Mouse (Mus musculus): ENCODE data around the gene Ctu2. TPM values are rescaled to one million over a fixed set of nuclear protein-coding genes. Genes with fewer than 3 reads are reported as not detected.

The Ctu2 gene
- polyA plus RNA-seq, 1 experiment: 45.0 TPM

DNA sequence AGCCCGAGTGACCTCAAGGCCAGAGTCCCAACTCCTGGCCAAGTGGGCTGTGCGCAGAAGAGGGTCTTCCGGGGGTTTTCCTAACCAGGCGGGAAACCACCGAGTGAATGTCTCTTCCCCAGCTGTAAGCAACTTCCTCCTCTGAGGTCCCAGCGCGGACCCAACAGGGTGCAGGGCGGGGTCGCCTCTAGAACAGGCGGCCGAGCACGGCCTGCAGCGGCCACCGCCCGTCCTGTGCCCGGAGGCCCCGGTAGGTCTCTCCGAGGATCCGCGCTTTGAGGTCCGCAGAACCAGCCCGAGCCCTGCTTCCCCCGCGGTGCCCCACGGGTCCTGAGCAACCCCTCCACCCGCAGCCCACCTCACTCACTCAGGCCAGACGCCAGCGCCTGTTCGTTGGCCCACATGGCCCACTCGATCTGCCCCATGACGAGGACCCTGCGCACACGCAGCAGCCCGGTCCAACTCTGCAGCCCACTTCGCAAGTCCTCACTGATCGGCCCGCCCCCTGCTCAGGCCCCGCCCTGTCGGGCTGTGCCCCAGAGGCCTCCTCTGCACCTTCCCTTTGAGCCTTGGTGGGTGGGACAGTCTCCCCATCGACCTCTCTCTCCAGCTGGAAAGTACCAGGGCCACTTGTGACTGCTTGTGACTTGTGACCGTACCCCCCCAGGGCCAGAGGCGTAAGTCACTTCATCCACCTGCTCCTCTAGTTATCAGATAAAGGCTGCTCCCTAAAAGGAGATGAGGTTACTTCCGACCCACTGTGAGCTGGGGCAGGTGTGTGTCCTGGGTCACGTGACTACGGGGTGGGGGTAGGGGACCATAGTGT, 43.3 kb upstream of the Ctu2 start, which contains the start of gene Cyba:
TSS of gene Cyba (minus strand) at position 488 of the 826 bp plus-strand sequence.
- no peaks in the 10 kb centered on the region; the same call in 1 of the 2 replicates for H3K4me1 ChIP-seq (ENCODE audit: control insufficient read depth, insufficient read depth, low read length)
- TF ChIP-seq POLR2A (IDR thresholded peaks at IDR 0.05; ENCODE audit: borderline replicate concordance, insufficient read depth, low read length): no peak
- TF ChIP-seq CTCF (IDR thresholded peaks at IDR 0.05; ENCODE audit: borderline replicate concordance, insufficient read depth, low read depth, low read length): no peak
- no peak within 1 kb of the TSS for H3K27ac ChIP-seq (ENCODE audit: insufficient read depth, low read length)
- WGBS: 25% methylated on average over 45 of the region's 45 CpGs
- no peaks in the 10 kb centered on the region for H3K27me3 ChIP-seq (ENCODE audit: control insufficient read depth, insufficient read depth, low read length)
- no peak within 1 kb of the TSS for H3K4me3 ChIP-seq (replicated peaks; ENCODE audit: insufficient read depth, low read depth, low read length)
- no peak for DNase-seq

DNA sequence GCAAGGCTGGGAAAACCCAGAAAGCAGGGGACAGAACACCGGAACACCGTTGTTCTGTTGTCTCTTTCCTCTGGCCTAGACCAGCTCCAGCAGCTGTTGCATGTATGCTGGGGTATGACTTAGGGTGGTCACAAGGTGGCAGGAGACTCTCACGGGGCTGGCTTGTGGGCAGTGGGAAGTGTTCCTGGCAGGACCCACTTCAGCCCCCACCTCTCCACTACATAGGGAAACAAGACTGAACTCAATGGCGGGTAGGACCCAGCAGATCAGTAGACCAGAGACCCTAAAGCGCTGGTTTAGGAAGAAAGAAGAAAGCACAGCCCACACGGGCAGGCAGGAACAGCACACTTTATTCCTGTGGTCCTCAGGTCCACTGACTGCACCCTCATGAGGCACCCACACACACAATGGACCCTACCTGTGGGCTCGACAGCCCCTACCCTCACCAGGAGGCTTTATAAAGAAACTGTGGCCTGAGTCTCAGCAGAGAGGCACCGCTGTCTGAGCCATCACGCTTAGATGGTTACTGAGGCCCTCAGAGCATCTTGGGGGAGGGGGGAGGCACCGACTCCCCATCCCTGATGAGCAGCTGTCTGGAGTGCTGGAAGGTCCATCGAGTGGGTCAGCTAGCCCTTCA, 42.6 kb upstream of the Ctu2 start:
- Histone ChIP-seq H3K4me3 (replicated peaks; ENCODE audit: insufficient read depth, low read depth, low read length) (no peak overlapping the region), H3K4me1 (ENCODE audit: control insufficient read depth, insufficient read depth, low read length) (peaks cover 3% of the 10 kb centered on the region), H3K27ac (ENCODE audit: insufficient read depth, low read length) (no peak overlapping the region), H3K27me3 (ENCODE audit: control insufficient read depth, insufficient read depth, low read length) (no peaks in the 10 kb centered on the region)
- 67% methylated on average over 11 of the region's 11 CpGs for WGBS
- TF ChIP-seq CTCF (IDR thresholded peaks at IDR 0.05; ENCODE audit: borderline replicate concordance, insufficient read depth, low read depth, low read length) (no peak), POLR2A (IDR thresholded peaks at IDR 0.05; ENCODE audit: borderline replicate concordance, insufficient read depth, low read length) (no peak)
- DNase-seq: no peak

DNA sequence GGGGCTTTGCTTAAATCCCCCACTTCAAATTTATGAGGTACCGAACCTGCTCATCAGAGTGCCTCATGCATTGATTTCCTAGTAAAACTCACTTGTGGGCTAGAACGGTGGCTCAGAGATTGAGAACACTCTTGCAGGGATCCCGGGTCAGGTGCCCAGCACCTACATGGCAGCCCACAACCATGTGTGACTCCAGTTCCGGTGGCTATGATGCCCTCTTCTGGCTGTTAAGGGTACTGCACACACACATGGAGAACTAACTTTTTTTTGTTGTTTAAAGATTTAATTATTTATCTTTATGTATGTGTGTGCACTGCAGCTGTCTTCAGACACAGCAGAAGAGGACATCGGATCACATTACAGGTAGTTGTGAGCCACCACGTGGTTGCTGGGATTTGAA, 40.6 kb upstream of the Ctu2 start:
- H3K27me3 ChIP-seq (ENCODE audit: control insufficient read depth, insufficient read depth, low read length): no peaks in the 10 kb centered on the region
- TF ChIP-seq POLR2A (IDR thresholded peaks at IDR 0.05; ENCODE audit: borderline replicate concordance, insufficient read depth, low read length): no peak
- peak; percentile 39; the same call in 1 of the 2 replicates for TF ChIP-seq CTCF (IDR thresholded peaks at IDR 0.05; ENCODE audit: borderline replicate concordance, insufficient read depth, low read depth, low read length)
- H3K4me1 ChIP-seq (ENCODE audit: control insufficient read depth, insufficient read depth, low read length): peaks cover 23% of the 10 kb centered on the region
- no peak overlapping the region for H3K4me3 ChIP-seq (replicated peaks; ENCODE audit: insufficient read depth, low read depth, low read length)
- 96% methylated on average over 6 of the region's 6 CpGs for WGBS
- H3K27ac ChIP-seq (ENCODE audit: insufficient read depth, low read length): no peak overlapping the region
- DNase-seq: no peak

DNA sequence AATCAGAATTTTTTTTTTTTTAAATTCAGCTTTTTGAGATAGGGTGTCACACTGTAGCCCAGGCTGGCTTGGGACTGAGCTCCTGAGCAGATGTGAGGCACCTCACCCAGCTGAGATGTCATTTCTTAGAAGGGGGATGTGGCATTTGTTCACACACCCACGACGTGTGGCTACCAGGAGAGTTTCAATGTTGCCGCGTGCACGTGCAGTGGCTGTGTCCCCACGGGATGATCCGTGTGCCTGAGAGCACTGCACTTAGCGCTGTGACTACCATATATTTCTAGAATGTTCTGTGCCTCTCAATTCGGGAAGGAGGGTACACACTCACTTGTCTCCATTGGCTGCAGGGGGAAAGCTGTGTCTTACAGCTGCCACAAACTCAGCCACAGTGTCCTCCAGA, 39.8 kb upstream of the Ctu2 start:
- DNase-seq: no peak
- Histone ChIP-seq H3K27me3 (ENCODE audit: control insufficient read depth, insufficient read depth, low read length) (no peaks in the 10 kb centered on the region), H3K27ac (ENCODE audit: insufficient read depth, low read length) (no peak overlapping the region), H3K4me3 (replicated peaks; ENCODE audit: insufficient read depth, low read depth, low read length) (no peak overlapping the region), H3K4me1 (ENCODE audit: control insufficient read depth, insufficient read depth, low read length) (peaks cover 27% of the 10 kb centered on the region)
- WGBS: 92% methylated on average over 9 of the region's 9 CpGs
- no peak for TF ChIP-seq CTCF (IDR thresholded peaks at IDR 0.05; ENCODE audit: borderline replicate concordance, insufficient read depth, low read depth, low read length)
- TF ChIP-seq POLR2A (IDR thresholded peaks at IDR 0.05; ENCODE audit: borderline replicate concordance, insufficient read depth, low read length): no peak

DNA sequence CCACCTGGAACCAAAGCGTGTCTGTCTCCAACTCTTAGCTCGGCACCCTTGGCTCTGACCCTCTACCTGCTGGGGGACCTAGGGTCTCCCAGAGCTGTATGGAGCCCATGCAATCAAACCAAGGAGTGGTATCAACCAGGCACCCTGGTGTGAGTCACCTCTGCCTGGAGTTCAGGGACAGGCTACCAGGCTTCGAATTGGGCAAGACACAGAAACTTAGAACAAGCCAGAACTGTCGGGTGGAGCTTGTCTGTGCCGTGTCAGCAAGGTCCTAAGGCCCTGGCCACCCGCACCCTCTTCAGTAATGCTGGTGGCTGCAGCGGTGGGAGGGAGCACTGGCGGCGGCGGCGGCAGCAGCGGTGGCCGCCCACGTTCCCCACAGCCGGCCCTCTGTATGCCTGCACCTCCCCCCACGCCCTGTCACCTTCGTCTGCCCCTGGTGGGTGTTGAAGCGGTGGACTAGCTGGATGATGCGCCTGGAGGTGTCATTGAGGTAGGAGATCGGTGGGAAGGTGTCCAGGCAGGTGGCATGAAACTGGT, 39.3 kb upstream of the Ctu2 start:
- Histone ChIP-seq H3K27ac (ENCODE audit: insufficient read depth, low read length) (no peak overlapping the region), H3K27me3 (ENCODE audit: control insufficient read depth, insufficient read depth, low read length) (no peaks in the 10 kb centered on the region), H3K4me3 (replicated peaks; ENCODE audit: insufficient read depth, low read depth, low read length) (no peak overlapping the region), H3K4me1 (ENCODE audit: control insufficient read depth, insufficient read depth, low read length) (peaks cover 30% of the 10 kb centered on the region)
- no peak for TF ChIP-seq CTCF (IDR thresholded peaks at IDR 0.05; ENCODE audit: borderline replicate concordance, insufficient read depth, low read depth, low read length)
- no peak for TF ChIP-seq POLR2A (IDR thresholded peaks at IDR 0.05; ENCODE audit: borderline replicate concordance, insufficient read depth, low read length)
- DNase-seq: no peak
- WGBS: 91% methylated on average over 20 of the region's 20 CpGs

DNA sequence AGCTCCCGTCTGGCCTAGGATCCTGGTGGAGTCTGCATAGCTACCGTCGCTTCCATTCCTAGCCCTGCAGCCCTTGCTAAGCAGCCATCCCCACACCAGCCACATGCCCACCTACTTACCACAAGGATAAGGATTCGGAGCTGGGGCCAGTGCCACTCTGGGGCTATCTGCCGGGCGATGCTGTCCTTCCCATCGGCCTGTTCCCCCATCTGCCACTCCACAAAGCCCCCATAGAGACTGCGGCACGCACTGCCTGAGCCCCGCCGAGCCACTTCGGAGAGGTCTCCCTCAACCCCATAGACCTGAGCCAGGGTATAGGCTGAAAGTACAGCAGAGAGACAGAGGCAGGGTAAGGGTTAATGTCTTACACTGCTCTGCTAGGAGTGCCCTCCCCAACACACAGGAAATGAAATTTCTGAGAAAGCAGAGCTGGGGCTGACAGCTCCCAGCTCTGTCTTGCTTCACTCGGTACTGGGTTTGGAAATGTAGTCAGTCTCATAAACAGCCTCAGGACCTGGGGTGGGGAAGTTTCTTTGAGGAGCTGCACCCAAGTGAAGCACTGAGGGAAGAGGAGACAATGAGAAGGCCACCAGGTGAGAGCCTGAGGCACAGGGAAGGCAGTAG, 38.1 kb upstream of the Ctu2 start:
- H3K4me3 ChIP-seq (replicated peaks; ENCODE audit: insufficient read depth, low read depth, low read length): no peak overlapping the region
- H3K27ac ChIP-seq (ENCODE audit: insufficient read depth, low read length): no peak overlapping the region
- H3K4me1 ChIP-seq (ENCODE audit: control insufficient read depth, insufficient read depth, low read length): peaks cover 30% of the 10 kb centered on the region
- no peak for TF ChIP-seq POLR2A (IDR thresholded peaks at IDR 0.05; ENCODE audit: borderline replicate concordance, insufficient read depth, low read length)
- no peak for TF ChIP-seq CTCF (IDR thresholded peaks at IDR 0.05; ENCODE audit: borderline replicate concordance, insufficient read depth, low read depth, low read length)
- no peaks in the 10 kb centered on the region for H3K27me3 ChIP-seq (ENCODE audit: control insufficient read depth, insufficient read depth, low read length)
- no peak for DNase-seq
- 88% methylated on average over 13 of the region's 13 CpGs for WGBS

DNA sequence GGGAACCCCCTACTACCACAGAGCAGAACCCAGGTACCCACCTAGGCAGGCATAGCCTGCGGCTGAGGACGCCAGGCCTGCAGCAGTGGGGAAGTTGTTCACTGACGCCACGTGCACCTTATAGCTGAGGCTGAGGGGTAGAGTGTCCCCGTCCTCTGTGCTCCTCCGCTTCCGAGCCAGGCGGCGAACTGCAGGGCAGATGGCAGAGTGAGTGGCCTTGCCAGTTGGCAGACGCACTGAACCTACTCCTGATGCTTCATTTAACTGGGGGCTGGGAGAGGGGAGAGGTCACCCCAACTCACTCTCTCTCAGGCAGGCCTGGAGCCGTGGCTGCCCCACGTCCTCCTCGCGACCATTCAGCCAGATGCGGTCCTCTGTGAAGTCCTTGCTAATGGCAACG, 36.6 kb upstream of the Ctu2 start:
- Histone ChIP-seq H3K27me3 (ENCODE audit: control insufficient read depth, insufficient read depth, low read length) (no peaks in the 10 kb centered on the region), H3K4me1 (ENCODE audit: control insufficient read depth, insufficient read depth, low read length) (peaks cover 30% of the 10 kb centered on the region), H3K27ac (ENCODE audit: insufficient read depth, low read length) (peak overlapping the region; percentile 26), H3K4me3 (replicated peaks; ENCODE audit: insufficient read depth, low read depth, low read length) (no peak overlapping the region)
- 19% methylated on average over 16 of the region's 16 CpGs for WGBS
- no peak for TF ChIP-seq CTCF (IDR thresholded peaks at IDR 0.05; ENCODE audit: borderline replicate concordance, insufficient read depth, low read depth, low read length)
- no peak for TF ChIP-seq POLR2A (IDR thresholded peaks at IDR 0.05; ENCODE audit: borderline replicate concordance, insufficient read depth, low read length)
- peak; percentile 83 to 85 for DNase-seq

Data from cerebellum, adult 2 months (tissue).